Mouse (Mus musculus): ENCODE results near the gene Eomes. TPM values are rescaled to one million over a fixed set of nuclear protein-coding genes. Genes with fewer than 3 reads are reported as not detected.

The Eomes gene
- polyA plus RNA-seq, 1 experiment from 2014 or later = 0.18 TPM

DNA sequence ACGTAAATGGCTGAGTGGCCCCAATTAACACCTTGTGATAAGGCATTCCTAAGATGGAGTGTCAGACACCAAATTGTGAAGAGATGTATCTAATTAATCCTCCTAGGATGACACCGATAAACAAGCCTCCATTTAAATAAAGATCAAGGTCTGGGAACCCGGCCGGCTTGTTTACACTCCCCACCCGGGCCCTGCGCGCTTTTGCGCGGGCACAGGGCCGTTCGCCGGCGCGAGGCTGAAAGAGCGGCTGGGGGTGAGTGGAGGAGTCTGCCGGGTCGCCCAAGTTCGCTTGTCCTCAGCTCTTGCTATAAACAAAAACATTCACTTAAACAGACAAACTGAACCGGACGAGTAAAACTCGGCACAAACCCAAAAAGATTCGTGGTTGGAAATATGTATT, 9.6 kb downstream of the Eomes start:
- no peak for DNase-seq (ENCODE audit: low spot score)

- DNase-seq (ENCODE audit: low spot score) = peak; percentile 48
Measured at GRCm38 (mm10) chr9:118488138-118488895, 10.3 kb downstream of the Eomes start.

DNA sequence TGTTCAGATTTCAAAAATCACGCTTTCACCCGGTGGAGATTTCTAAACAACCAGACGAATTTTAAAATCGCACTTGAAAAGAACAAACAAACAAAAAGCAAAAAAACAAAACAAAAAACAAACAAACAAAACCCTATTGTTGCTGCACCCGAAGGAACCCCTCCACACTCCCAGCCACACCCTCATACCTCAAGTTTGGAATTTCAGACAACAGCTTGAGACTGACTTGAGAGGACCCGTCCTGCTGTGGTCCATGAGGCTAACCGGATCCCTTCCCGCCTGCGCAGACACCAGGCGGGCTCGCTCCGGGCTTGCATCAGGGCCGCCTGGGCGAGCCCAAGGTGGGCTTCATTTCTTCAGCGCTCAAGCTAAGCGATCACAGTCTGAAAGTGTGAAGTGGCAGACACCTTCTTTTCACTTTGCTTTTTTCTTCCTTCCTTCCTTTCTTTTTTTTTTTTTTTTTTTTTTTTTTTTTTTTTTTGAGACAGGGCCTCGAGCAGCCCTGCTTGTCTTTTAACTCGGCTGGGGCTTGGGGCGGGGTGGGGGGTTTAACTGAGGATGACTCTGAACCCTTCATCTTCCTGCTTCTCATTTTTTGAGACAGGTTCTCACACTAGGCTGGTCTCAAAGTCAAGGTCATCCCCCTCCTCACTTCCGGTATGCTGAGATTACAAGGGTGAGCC, 11.0 kb downstream of the Eomes start:
- no peak for DNase-seq (ENCODE audit: low spot score)

- peak; percentile 80 for DNase-seq (ENCODE audit: low spot score)
Measured at GRCm38 (mm10) chr9:118489579-118490019, 11.6 kb downstream of the Eomes start.

DNA sequence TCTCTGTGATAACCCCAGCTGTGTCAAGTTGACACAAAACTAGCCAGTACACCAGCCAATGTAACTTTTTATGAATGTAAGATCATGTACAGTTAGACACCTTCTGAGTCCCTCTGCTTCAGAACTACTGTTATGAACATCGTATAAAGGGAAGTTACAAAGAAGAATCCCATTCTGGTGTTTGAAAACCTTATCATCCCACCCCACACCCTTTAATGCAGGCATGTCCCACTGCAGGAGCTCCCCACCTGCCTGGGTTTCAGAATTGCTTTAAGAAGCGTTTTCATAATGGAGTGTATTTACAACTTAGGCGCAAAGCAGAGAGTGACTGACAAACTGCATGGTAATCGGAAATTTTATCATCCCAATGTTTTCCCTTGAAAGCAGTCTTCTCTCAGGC, 13.2 kb downstream of the Eomes start:
- no peak for DNase-seq (ENCODE audit: low spot score)

DNA sequence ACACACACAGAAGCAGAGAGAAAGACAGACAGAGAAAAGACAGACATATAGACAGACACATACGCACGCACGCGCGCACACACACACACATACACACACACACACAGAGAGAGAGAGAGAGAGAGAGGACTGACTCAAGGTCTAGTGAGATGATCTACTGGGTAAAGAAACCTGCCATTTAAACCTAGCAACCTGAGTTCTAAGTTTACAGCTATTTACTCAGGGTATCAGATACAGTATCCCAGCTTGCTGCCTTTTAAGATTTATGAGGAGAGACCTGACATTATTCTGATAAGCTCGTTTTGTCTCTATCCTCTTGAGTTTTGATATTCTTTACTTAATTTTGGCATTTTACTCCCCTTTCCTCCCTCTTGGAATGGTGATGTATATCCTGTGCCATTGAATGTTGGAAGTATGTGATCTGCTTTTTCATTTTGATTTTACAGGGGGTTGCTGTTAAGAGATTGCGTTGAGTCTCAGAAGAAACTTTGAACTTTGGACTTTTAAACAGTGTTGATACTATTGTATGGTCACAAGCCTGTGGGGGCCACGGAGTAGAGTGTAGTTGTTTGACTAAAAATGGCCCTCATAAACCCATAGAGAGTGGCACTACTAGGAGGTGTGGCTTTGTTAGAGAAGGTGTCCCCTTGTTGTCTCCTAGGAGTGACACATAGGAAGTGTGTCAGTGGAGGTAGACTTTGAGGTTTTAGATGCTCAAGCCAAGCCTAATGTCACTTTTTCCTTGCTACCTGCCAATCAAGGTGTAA, 15.1 kb downstream of the Eomes start:
- DNase-seq (ENCODE audit: low spot score) = no peak

DNA sequence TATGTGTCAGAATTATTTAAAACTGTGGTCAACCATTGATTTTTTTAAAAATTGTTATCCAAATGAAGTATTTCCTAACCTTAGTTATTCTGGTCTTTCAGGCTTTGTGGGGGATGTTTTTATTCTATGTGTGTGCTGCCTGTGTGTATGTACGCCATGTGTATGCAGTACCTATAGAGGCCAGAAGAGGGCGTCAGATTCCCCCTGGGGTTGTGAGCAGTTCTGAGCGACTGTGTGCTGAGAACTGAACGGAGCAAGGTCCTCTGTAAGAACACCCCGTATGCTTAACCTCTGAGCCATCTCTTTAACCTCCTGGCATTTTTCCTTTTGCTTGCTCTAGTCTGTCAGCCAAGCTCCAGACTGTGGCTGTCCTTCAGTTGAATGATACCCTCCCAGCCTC, 16.1 kb downstream of the Eomes start:
- no peak for DNase-seq (ENCODE audit: low spot score)

DNA sequence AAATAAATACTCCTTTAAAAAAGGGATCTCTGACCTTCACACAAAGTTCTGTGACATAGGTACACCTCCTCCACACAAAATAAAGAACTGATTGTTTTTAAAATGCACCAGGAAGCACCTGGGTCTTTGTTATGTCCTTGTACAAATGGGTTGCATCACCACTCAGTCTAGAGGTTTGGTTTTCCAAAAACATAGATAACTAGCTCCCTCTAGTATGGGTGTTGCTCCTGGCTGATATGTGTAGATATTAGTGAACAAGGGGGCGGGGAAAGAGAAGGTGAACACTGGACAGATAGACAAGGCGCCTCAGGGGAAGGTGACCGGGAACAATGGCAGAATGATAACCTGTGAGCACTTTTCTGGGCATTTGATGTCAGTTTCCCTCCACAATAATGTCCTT, 17.9 kb downstream of the Eomes start:
- no peak for DNase-seq (ENCODE audit: low spot score)

GRCm38 (mm10) chr9:118496952-118497351, 18.9 kb downstream of the Eomes start:
- no peak for DNase-seq (ENCODE audit: low spot score)

DNA sequence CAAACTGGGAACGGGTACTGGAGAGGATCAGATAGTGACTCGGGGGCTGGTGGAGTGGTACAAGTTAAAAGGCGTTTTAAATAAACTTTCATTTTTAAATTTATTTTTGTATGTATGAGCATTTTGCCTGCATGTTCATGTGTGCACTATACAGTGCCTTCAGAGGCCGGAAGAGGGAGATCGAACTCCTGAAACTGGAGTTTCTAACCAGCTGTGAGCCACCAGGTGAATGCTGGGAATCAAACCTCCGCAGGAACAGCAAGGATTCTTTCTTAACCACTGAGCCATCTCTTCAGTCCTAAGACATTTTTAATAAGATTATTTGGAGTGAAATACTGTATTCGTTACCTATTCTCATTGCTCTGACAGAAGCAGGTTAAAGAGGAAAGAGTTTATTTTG, 20.0 kb downstream of the Eomes start:
- no peak for DNase-seq (ENCODE audit: low spot score)

DNA sequence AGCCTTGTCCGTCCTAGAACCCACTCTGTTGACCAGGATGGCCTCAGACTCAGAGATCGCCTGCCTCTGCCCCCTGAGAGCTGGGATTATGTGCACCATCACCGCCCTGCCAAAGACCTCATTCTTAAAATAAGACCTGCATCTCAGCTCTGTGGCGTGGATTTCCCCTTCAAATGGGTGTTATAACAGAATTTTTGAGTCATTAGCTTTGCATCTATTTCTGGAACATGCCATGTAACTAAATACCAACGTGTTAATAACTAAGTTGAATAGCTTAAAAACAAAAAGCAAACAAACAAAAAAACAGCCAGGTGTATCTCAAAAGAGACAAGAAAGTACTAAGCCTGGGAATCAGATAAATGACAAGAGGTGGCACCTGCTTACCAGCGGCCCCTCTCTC, 23.0 kb downstream of the Eomes start:
- DNase-seq (ENCODE audit: low spot score) = no peak

GRCm38 (mm10) chr9:118504656-118505055, 26.6 kb downstream of the Eomes start:
- no peak for DNase-seq (ENCODE audit: low spot score)

DNA sequence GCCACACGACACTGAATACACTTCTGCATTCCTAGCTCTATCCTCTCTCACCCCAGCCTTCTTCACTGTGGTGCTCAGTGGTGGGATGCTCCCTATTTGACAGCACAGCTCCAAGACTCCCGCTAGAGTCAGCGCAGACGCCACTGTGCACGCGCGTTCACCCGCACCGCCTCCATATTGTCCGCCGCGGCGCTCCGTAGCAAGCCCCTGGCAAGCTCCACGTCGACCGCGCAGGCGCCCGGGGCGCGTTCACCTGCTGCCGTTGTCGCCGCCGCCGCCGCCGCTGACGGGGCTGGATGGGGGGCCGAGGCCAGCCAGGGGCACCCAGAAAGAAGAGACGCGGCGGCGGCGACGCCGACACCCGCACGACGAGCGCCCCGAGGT, 28.0 kb downstream of the Eomes start, which contains the start of gene Golga4:
Gene Golga4, plus strand, starts transcription at position 248 of the 384 bp plus-strand sequence.
- peak; percentile 87 for DNase-seq (ENCODE audit: low spot score)

DNA sequence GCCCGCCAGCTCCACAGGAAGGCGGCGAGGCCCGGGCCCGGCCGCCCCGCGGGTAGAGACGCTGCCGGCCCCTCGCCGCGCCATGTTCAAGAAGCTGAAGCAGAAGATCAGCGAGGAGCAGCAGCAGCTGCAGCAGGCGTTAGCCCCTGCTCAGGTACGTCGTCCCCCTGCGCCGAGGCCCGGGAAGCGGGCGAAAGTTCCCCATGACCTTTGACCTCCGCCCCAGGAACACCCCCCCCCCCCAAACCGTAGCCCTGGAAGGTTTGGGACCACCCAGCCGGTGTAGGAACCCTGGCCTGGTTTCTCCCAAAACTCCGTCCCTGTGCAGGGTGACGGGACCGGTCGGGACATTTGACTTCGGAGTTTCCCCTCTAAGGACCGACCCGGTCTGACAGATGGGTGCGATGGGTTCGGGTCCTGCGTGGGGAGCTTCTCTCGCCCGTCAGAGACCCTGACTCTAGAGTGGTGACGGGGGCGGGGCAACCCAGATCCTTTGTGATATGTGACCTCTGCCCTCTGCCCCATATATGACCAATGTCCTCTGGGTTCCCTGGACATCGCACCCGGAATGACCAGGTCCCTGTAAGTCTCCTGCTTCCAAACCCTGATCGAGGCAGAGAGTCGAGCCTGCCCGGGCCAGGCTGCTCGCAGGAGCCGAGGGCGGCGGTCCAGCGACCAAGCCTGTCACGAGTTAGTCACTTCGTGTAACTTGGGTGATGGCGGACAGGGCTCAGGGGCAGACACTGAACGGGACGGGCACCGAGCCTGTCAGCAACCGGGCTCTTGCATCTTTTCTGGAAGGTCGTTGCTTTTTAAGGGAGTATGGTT, 28.6 kb downstream of the Eomes start:
- peak; percentile 23 for DNase-seq (ENCODE audit: low spot score)

GRCm38 (mm10) chr9:118507552-118507951, 29.5 kb downstream of the Eomes start:
- no peak for DNase-seq (ENCODE audit: low spot score)

GRCm38 (mm10) chr9:118508601-118509000, 30.6 kb downstream of the Eomes start:
- DNase-seq (ENCODE audit: low spot score) = no peak

- DNase-seq (ENCODE audit: low spot score) = no peak
Measured at GRCm38 (mm10) chr9:118510941-118511690, 33.1 kb downstream of the Eomes start.

DNA sequence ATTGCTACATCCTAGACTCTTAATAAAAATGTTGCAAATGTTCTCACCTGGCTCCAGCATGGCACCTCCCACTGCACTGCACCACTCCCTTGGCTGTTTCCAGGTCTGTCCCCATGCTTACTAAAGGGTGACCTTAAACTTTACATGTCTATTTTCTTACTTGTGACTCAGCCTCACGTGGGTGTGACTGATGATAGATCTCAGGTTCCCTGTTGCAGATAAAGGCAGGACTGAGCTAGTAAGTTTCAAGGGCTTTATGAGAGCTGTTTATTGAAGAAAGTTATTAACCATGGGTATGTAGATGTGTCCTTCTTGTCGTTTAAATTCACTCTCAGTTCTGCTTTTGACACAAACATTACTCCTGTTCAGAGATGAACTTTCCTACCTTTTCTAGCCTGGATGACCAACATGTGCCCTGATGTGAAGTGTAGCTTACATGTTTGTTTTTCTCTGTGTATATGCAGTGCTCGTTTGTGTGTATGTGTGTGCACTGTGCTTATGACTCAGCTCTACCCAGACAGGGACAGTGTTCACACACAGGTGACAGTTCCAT, 34.7 kb downstream of the Eomes start:
- no peak for DNase-seq (ENCODE audit: low spot score)

GRCm38 (mm10) chr9:118515476-118515875, 37.5 kb downstream of the Eomes start:
- no peak for DNase-seq (ENCODE audit: low spot score)

GRCm38 (mm10) chr9:118516162-118516561, 38.1 kb downstream of the Eomes start:
- DNase-seq (ENCODE audit: low spot score) = no peak
